Mouse (Mus musculus): Measurements from ENCODE around the gene H2afy2. TPM values are rescaled to one million over a fixed set of nuclear protein-coding genes. Genes with fewer than 3 reads are reported as not detected.

Gene H2afy2
- total RNA-seq, 2 experiments from 2014 or later, result 0.52 to 1.0 TPM

GRCm38 (mm10) chr10:61734377-61734776 lies 49.6 kb downstream of the H2afy2 start:
- intact Hi-C loops (cut with DNase I), result loop anchor here (5.0 kb wide), 1 partner anchor 62 kb away; no protein-coding TSS in a partner anchor
- no peak for DNase-seq

GRCm38 (mm10) chr10:61730171-61730570 lies 53.8 kb downstream of the H2afy2 start:
- intact Hi-C loops (cut with DNase I), result loop anchor here (5.0 kb wide), 1 partner anchor 58 kb away; no protein-coding TSS in a partner anchor

GRCm38 (mm10) chr10:61729181-61729580 lies 54.8 kb downstream of the H2afy2 start:
- intact Hi-C loops (cut with DNase I), result no loop called here
- DNase-seq, result no peak

More at GRCm38 (mm10) chr10:61730171-61730570, 53.8 kb downstream of the H2afy2 start:
- DNase-seq, result no peak

GRCm38 (mm10) chr10:61723271-61723670 lies 60.7 kb downstream of the H2afy2 start:
- DNase-seq, result no peak
- intact Hi-C loops (cut with DNase I), result no loop called here

GRCm38 (mm10) chr10:61722215-61722614 lies 61.7 kb downstream of the H2afy2 start:
- no peak for DNase-seq
- intact Hi-C loops (cut with DNase I), result no loop called here

- intact Hi-C loops (cut with DNase I), result no loop called here
- no peak for DNase-seq
Observed at GRCm38 (mm10) chr10:61720331-61720730, 63.6 kb downstream of the H2afy2 start.

- no peak for DNase-seq
- intact Hi-C loops (cut with DNase I), result no loop called here
Observed at GRCm38 (mm10) chr10:61717406-61718296, 66.3 kb downstream of the H2afy2 start.

GRCm38 (mm10) chr10:61715996-61716864 lies 67.7 kb downstream of the H2afy2 start:
- intact Hi-C loops (cut with DNase I), result no loop called here
- DNase-seq, result no peak

- intact Hi-C loops (cut with DNase I), result no loop called here
- DNase-seq, result no peak
Observed at GRCm38 (mm10) chr10:61715462-61715837, 68.5 kb downstream of the H2afy2 start.

GRCm38 (mm10) chr10:61714771-61715461 lies 69.0 kb downstream of the H2afy2 start, which contains the start of gene Aifm2:
TSS of gene Aifm2 (plus strand) at chr10:61715263.
- intact Hi-C loops (cut with DNase I), result no loop called here
- peak; percentile 64 to 73 for DNase-seq

GRCm38 (mm10) chr10:61714146-61714545 lies 69.8 kb downstream of the H2afy2 start:
- intact Hi-C loops (cut with DNase I), result no loop called here
- DNase-seq, result no peak

- intact Hi-C loops (cut with DNase I), result no loop called here
- DNase-seq, result no peak
Observed at GRCm38 (mm10) chr10:61713601-61714000, 70.3 kb downstream of the H2afy2 start.

GRCm38 (mm10) chr10:61706412-61707375 lies 77.3 kb downstream of the H2afy2 start:
- no peak for DNase-seq
- intact Hi-C loops (cut with DNase I), result no loop called here

- intact Hi-C loops (cut with DNase I), result no loop called here
- no peak for DNase-seq
Observed at GRCm38 (mm10) chr10:61704663-61705062, 79.3 kb downstream of the H2afy2 start.

- intact Hi-C loops (cut with DNase I), result no loop called here
- DNase-seq, result no peak
Observed at GRCm38 (mm10) chr10:61697028-61697427, 86.9 kb downstream of the H2afy2 start.

GRCm38 (mm10) chr10:61696560-61696823 lies 87.5 kb downstream of the H2afy2 start:
- intact Hi-C loops (cut with DNase I), result no loop called here
- no peak for DNase-seq

- intact Hi-C loops (cut with DNase I), result no loop called here
Observed at GRCm38 (mm10) chr10:61695703-61696559, 88.0 kb downstream of the H2afy2 start.

GRCm38 (mm10) chr10:61694870-61695670 lies 88.9 kb downstream of the H2afy2 start, which contains the start of gene Tysnd1:
TSS of gene Tysnd1 (plus strand) at chr10:61695514.
- DNase-seq, result peak; percentile 89 to 96

More at GRCm38 (mm10) chr10:61695703-61696559, 88.0 kb downstream of the H2afy2 start:
- no peak for DNase-seq

More at GRCm38 (mm10) chr10:61694870-61695670, 88.9 kb downstream of the H2afy2 start, which contains the start of gene Tysnd1:
- intact Hi-C loops (cut with DNase I), result no loop called here

All from gastrocnemius, postnatal 36 days (tissue).